In the genomic region with DNA sequence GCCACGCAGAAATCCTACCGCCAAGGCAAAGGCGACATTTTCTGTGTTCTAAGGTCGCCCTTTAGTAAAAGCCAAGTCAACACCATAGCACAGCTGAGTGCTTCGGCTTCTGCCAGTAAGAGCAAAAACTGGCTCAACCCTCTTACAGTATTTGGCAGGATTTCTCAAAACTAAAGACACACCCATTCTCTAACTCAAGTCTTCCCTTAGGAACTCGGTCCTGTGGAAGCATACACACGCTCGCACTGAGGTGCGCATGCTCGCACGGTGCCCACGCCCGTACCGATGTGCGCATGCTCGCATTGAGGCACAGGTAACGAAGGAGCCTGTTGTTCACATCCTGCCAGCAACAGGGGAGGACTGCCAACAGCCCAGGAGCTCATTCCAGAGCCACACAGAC, we compare ENCODE assay signal across 8 mouse cellular contexts. TPM values are rescaled to one million over a fixed set of nuclear protein-coding genes. Genes with fewer than 3 reads are reported as not detected.
DNase-seq lines count a peak whose midpoint lies in the region; ATAC-seq lines count a peak whose summit lies in the region.

No protein-coding gene starts in this region.

- H3K27ac ChIP-seq in heart, embryonic 10.5 days, result no peak overlapping the region
- H3K27ac ChIP-seq in embryonic facial prominence, embryonic 13.5 days, result 0 out of 2 replicates have a peak overlapping the region, but pooled peaks have one; percentile 2

- 82% methylated on average over 17 of the region's 17 CpGs for WGBS in heart, embryonic 10.5 days
- 83% methylated on average over 17 of the region's 17 CpGs for WGBS in embryonic facial prominence, embryonic 13.5 days

- H3K27me3 ChIP-seq in heart, embryonic 10.5 days (ENCODE audit: insufficient read depth, poor library complexity, severe bottlenecking), result 0 out of 2 replicates have a peak, but pooled peaks cover 5% of the 10 kb centered on the region
- no peaks in the 10 kb centered on the region for H3K27me3 ChIP-seq in embryonic facial prominence, embryonic 13.5 days

- peak; percentile 76 to 82 for DNase-seq in heart, adult 18-20 months
- no peak for DNase-seq in heart, embryonic 10.5 days (ENCODE audit: low spot score)
- peak; percentile 93 for DNase-seq in ES-CJ7 (ENCODE audit: low read depth, low spot score)
- DNase-seq in heart, postnatal 36 days, result peak; percentile 62 to 67
- DNase-seq in lung, postnatal 25 days (ENCODE audit: low spot score), result peak; percentile 89
- peak; percentile 43 for DNase-seq in thymus, postnatal 14 days

- H3K4me1 ChIP-seq in heart, embryonic 10.5 days, result peaks cover 31% of the 10 kb centered on the region
- peaks cover 23% of the 10 kb centered on the region for H3K4me1 ChIP-seq in embryonic facial prominence, embryonic 13.5 days

- H3K36me3 ChIP-seq in heart, embryonic 10.5 days, result no peaks in the 10 kb centered on the region
- H3K36me3 ChIP-seq in embryonic facial prominence, embryonic 13.5 days, result no peaks in the 10 kb centered on the region

- H3K9ac ChIP-seq in embryonic facial prominence, embryonic 13.5 days, result no peak overlapping the region

- no peak overlapping the region for H3K4me2 ChIP-seq in embryonic facial prominence, embryonic 13.5 days

- ATAC-seq in embryonic facial prominence, embryonic 13.5 days (ENCODE audit: insufficient number of reproducible peaks, insufficient read depth, low FRiP score, low TSS enrichment, low read depth), result no peak
- no peak for ATAC-seq in monocyte, adult 5-6 weeks (replicated peaks; ENCODE audit: insufficient number of reproducible peaks, low FRiP score, low TSS enrichment, poor library complexity, severe bottlenecking)

- no peaks in the 10 kb centered on the region for H3K9me3 ChIP-seq in heart, embryonic 10.5 days
- no peaks in the 10 kb centered on the region for H3K9me3 ChIP-seq in embryonic facial prominence, embryonic 13.5 days

- intact Hi-C loops in heart, postnatal 36 days (cut with DNase I), result no loop called here

- no peak overlapping the region for H3K4me3 ChIP-seq in heart, embryonic 10.5 days
- no peak overlapping the region for H3K4me3 ChIP-seq in embryonic facial prominence, embryonic 13.5 days

RNA-seq across cellular contexts. Expression of a gene that starts 20.5 kb away (rescaled TPM):
- 10 to 100 TPM; 26.6 to 26.9 TPM for total RNA-seq in heart, adult 18-20 months (2021)
- polyA plus RNA-seq in heart, embryonic 10.5 days (2016; fragmentation: Nextera tagmentation; extraction: Ambion mirVana), result 20.7 and 23.0 TPM in 2 replicates
- 39.5 and 44.7 TPM in 2 replicates for polyA plus RNA-seq in embryonic facial prominence, embryonic 13.5 days (2015; fragmentation: Nextera tagmentation; extraction: Ambion mirVana)
- 10 to 100 TPM; 30.6 to 30.7 TPM for total RNA-seq in heart, postnatal 36 days (2021)
- total RNA-seq in monocyte, adult 5-6 weeks (2017), result 19.5 to 20.2 TPM (median 19.5 TPM) in 3 replicates
